Mouse (Mus musculus) duodenum, adult 2 months (tissue): ENCODE data around the gene Olfr181. TPM values are rescaled to one million over a fixed set of nuclear protein-coding genes. Genes with fewer than 3 reads are reported as not detected.

Experiments
- polyA plus RNA-seq: library from polyadenylated mRNA; depleted of rRNA; stranded (reverse); fragments of >200 nt; gene quantifications from 2 replicates; pipeline ENCODE4 v1.2.3, GENCODE M21; 2012; ENCODE audit warnings: low replicate concordance; rRNA removed

Gene Olfr181
- not detected in 2 replicates for polyA plus RNA-seq

DNA sequence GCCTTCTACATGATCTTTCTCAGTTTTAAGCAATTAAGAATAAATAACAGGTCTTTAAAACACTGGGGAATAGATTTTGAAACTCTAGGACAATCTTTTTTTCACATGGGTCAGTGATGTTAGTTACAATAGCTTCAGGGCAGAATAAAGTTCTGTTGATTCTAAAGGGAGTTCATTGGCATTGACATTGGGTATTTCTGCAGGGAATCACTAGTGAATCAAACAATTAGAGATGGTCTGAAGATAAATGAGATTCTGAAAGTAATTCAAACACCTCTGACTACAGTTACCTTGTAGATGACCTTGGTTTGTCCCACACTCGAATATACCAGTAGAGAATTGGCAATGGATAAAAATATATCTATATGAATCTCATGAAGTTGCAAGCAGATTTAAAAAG is at the start of gene Olfr181:
Olfr181 (minus strand) TSS at position 101 of the 400 bp plus-strand sequence.

DNA sequence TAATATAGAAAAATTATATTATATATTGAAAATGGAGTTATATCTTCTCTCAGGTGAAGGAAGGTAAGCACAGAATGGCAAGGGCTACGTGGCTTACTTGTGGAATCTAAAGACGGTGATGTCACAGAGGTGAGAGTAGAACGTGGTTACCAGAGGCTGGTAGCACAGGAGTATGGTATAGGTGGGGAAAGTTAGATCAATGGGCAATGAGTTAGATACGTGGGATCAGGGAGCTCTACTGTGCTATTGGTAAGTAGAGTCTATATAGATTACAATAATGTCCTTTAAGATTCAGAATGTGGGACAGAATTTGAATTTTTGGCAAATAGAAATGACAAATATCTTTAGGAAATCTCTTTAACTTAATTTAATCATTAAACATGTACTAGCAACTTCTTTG is 737 bp upstream of the Olfr181 start, which contains the start of gene Olfr180:
Olfr180 (minus strand) TSS at position 101 of the 400 bp plus-strand sequence.

DNA sequence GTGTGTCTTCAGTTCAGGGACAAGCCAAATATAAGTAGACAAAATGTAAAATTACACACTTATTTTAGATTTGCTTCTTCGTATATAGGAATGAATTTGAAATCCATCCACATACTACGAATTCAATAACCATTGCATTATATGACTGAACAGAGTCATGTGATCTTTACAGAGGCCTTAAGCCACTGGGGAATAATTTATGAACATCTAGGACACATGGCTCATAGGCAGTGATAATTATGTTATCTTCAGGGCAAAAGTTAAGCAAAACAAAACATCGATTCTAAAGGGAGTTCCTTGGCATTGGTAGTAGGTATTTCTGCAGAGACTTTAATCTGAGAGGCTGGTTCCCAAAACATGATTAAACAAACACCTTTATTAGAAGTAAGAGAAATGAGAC is 36.6 kb downstream of the Olfr181 start, which contains the start of gene Olfr178:
Olfr178 (minus strand) TSS at position 101 of the 400 bp plus-strand sequence.

Other genes with a start within 250 kb of the Olfr181 start
- gene Gpr15, start 209.7 kb downstream of the Olfr181 start, polyA plus RNA-seq: 0.08 and 0.14 TPM in 2 replicates
- 63.5 and 112 TPM in 2 replicates for gene Cldnd1, start 200.8 kb downstream of the Olfr181 start, polyA plus RNA-seq
- not detected in 2 replicates for gene Olfr172, start 165.6 kb downstream of the Olfr181 start, polyA plus RNA-seq
- gene Olfr173, start 128.5 kb downstream of the Olfr181 start, polyA plus RNA-seq: not detected in 2 replicates
- not detected in 2 replicates for gene Olfr175-ps1, start 102.0 kb downstream of the Olfr181 start, polyA plus RNA-seq
- gene Olfr177, start 54.0 kb downstream of the Olfr181 start, polyA plus RNA-seq: not detected in 2 replicates
- not detected in 2 replicates for gene Olfr178, start 36.7 kb downstream of the Olfr181 start, polyA plus RNA-seq
- gene Olfr180, start 637 bp upstream of the Olfr181 start, polyA plus RNA-seq: not detected in 2 replicates
- gene Olfr183, start 66.6 kb upstream of the Olfr181 start, polyA plus RNA-seq: not detected in 2 replicates
- not detected in 2 replicates for gene Olfr186, start 101.5 kb upstream of the Olfr181 start, polyA plus RNA-seq
- not detected in 2 replicates for gene Olfr187, start 111.0 kb upstream of the Olfr181 start, polyA plus RNA-seq
- not detected in 2 replicates for gene Olfr190, start 149.2 kb upstream of the Olfr181 start, polyA plus RNA-seq
- not detected in 2 replicates for gene Olfr191, start 161.1 kb upstream of the Olfr181 start, polyA plus RNA-seq
- not detected in 2 replicates for gene Olfr193, start 183.1 kb upstream of the Olfr181 start, polyA plus RNA-seq
- gene Olfr194, start 192.3 kb upstream of the Olfr181 start, polyA plus RNA-seq: not detected in 2 replicates
- not detected in 2 replicates for gene Olfr195, start 218.3 kb upstream of the Olfr181 start, polyA plus RNA-seq
- gene Olfr196, start 241.7 kb upstream of the Olfr181 start, polyA plus RNA-seq: not detected in 2 replicates